Mouse (Mus musculus): ENCODE measurements around the gene Fcrl1. TPM values are rescaled to one million over a fixed set of nuclear protein-coding genes. Genes with fewer than 3 reads are reported as not detected.
"Not testable (repeated sequence)": the region's sequence is repeated elsewhere in the genome, so short reads cannot be mapped to it uniquely, and the experiment has no call there.

The Fcrl1 gene
- polyA plus RNA-seq (2014; fragmentation: Nextera tagmentation; extraction: Ambion mirVana): 0.19 and 0.20 TPM in 2 replicates

GRCm38 (mm10) chr3:87376195-87377165 lies at the start of gene Fcrl1:
Fcrl1 (plus strand) TSS chr3:87376387.
- no peaks in the 10 kb centered on the region for H3K9me3 ChIP-seq (ENCODE audit: control insufficient read depth, low read length)
- H3K27ac ChIP-seq (replicated peaks in 1 of 2; ENCODE audit: control insufficient read depth in 1 of 2, insufficient read depth in 1 of 2, low read depth in 2 of 2, low read length in 2 of 2): no peak within 1 kb of the TSS
- H3K4me3 ChIP-seq (ENCODE audit: control insufficient read depth in 1 of 2, insufficient read depth in 1 of 2, low read depth in 1 of 2, low read length in 2 of 2): no peak within 1 kb of the TSS
- ATAC-seq (ENCODE audit: insufficient number of reproducible peaks, insufficient read depth, low FRiP score, low read depth): no peak
- no peak within 1 kb of the TSS for H3K4me2 ChIP-seq (ENCODE audit: low read length)
- no peak within 1 kb of the TSS for H3K9ac ChIP-seq (ENCODE audit: low read length)
- WGBS: 82% methylated on average over 18 of the region's 18 CpGs
- no peaks in the 10 kb centered on the region for H3K27me3 ChIP-seq (ENCODE audit: control insufficient read depth, insufficient read depth, low read length)
- no peaks in the 10 kb centered on the region for H3K36me3 ChIP-seq (ENCODE audit: control insufficient read depth, insufficient read depth, low read length)
- H3K4me1 ChIP-seq (ENCODE audit: control insufficient read depth in 2 of 2, insufficient read depth in 2 of 2, low read length in 2 of 2): peaks cover 0 to 4% of the 10 kb centered on the region in 2 experiments; a peak in 2 of 4 replicates

DNA sequence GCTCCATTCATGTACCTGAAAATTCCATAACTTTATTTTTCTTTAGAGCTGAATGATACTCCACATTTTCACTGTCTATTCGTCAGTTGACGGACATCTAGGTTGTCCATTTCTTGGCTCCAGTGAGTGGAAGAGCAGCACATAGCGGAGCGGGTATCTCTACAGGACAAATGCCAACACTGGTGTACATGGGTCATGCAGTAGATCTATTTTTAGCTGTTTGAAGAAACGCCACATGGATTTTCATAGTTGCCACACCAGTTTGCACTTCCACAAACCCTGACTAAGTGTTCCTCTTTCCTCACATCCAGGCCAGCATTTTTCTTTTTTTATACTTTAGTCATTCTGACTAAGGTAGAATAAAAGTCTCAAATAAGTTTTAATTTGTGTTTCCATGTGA lies 38.3 kb upstream of the Fcrl1 start:
- no peak overlapping the region for H3K4me2 ChIP-seq (ENCODE audit: low read length)
- ATAC-seq (ENCODE audit: insufficient number of reproducible peaks, insufficient read depth, low FRiP score, low read depth): no peak
- 44% methylated on average over 5 of the region's 5 CpGs for WGBS

DNA sequence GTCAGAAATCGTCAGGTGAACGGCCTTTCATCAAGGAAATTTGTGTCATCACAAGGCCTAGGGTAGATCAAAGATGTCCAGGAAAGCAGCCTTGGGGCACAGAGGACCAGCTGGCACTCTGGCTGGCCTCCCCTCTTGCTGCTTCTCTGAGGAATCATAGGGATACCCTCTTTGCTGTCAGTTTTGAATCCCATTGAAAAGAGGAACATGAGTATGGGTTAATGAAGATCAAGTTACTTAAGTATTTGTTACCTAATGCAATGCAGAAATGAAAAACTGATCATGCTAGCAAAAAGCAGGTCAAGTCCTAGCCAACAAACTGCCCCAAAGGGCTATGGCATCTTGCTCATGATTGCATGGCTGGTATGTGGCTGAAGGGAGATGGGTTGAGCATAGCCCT lies 25.2 kb upstream of the Fcrl1 start:
- not testable (repeated sequence) for H3K4me2 ChIP-seq (ENCODE audit: low read length); H3K27ac ChIP-seq (replicated peaks in 1 of 2; ENCODE audit: control insufficient read depth in 1 of 2, insufficient read depth in 1 of 2, low read depth in 2 of 2, low read length in 2 of 2); H3K4me3 ChIP-seq (ENCODE audit: control insufficient read depth in 1 of 2, insufficient read depth in 1 of 2, low read depth in 1 of 2, low read length in 2 of 2); ATAC-seq (ENCODE audit: insufficient number of reproducible peaks, insufficient read depth, low FRiP score, low read depth); H3K36me3 ChIP-seq (ENCODE audit: control insufficient read depth, insufficient read depth, low read length); H3K9me3 ChIP-seq (ENCODE audit: control insufficient read depth, low read length); H3K9ac ChIP-seq (ENCODE audit: low read length); H3K4me1 ChIP-seq (ENCODE audit: control insufficient read depth in 2 of 2, insufficient read depth in 2 of 2, low read length in 2 of 2); H3K27me3 ChIP-seq (ENCODE audit: control insufficient read depth, insufficient read depth, low read length)
- WGBS: 75% methylated on average over 2 of the region's 2 CpGs

More for the DNA sequence above, 38.3 kb upstream of the Fcrl1 start:
- Histone ChIP-seq H3K27me3 (ENCODE audit: control insufficient read depth, insufficient read depth, low read length) (no peaks in the 10 kb centered on the region), H3K9me3 (ENCODE audit: control insufficient read depth, low read length) (no peaks in the 10 kb centered on the region), H3K27ac (replicated peaks in 1 of 2; ENCODE audit: control insufficient read depth in 1 of 2, insufficient read depth in 1 of 2, low read depth in 2 of 2, low read length in 2 of 2) (no peak overlapping the region), H3K4me3 (ENCODE audit: control insufficient read depth in 1 of 2, insufficient read depth in 1 of 2, low read depth in 1 of 2, low read length in 2 of 2) (no peak overlapping the region), H3K36me3 (ENCODE audit: control insufficient read depth, insufficient read depth, low read length) (no peaks in the 10 kb centered on the region), H3K9ac (ENCODE audit: low read length) (no peak overlapping the region), H3K4me1 (ENCODE audit: control insufficient read depth in 2 of 2, insufficient read depth in 2 of 2, low read length in 2 of 2) (no peaks in the 10 kb centered on the region)

- no peak for ATAC-seq (ENCODE audit: insufficient number of reproducible peaks, insufficient read depth, low FRiP score, low read depth)
Measured at GRCm38 (mm10) chr3:87357581-87357980, 18.6 kb upstream of the Fcrl1 start, which contains the start of gene Cd5l. Cd5l (plus strand) TSS chr3:87357881.

GRCm38 (mm10) chr3:87359215-87359614 lies 17.0 kb upstream of the Fcrl1 start:
- no peaks in the 10 kb centered on the region for H3K27me3 ChIP-seq (ENCODE audit: control insufficient read depth, insufficient read depth, low read length)
- no peak overlapping the region for H3K9ac ChIP-seq (ENCODE audit: low read length)
- no peak overlapping the region for H3K4me3 ChIP-seq (ENCODE audit: control insufficient read depth in 1 of 2, insufficient read depth in 1 of 2, low read depth in 1 of 2, low read length in 2 of 2)
- no peak overlapping the region for H3K4me2 ChIP-seq (ENCODE audit: low read length)
- H3K4me1 ChIP-seq (ENCODE audit: control insufficient read depth in 2 of 2, insufficient read depth in 2 of 2, low read length in 2 of 2): no peaks in the 10 kb centered on the region
- ATAC-seq (ENCODE audit: insufficient number of reproducible peaks, insufficient read depth, low FRiP score, low read depth): no peak
- no peak overlapping the region for H3K27ac ChIP-seq (replicated peaks in 1 of 2; ENCODE audit: control insufficient read depth in 1 of 2, insufficient read depth in 1 of 2, low read depth in 2 of 2, low read length in 2 of 2)
- no peaks in the 10 kb centered on the region for H3K36me3 ChIP-seq (ENCODE audit: control insufficient read depth, insufficient read depth, low read length)
- H3K9me3 ChIP-seq (ENCODE audit: control insufficient read depth, low read length): no peaks in the 10 kb centered on the region

More at GRCm38 (mm10) chr3:87357581-87357980, 18.6 kb upstream of the Fcrl1 start, which contains the start of gene Cd5l:
- Histone ChIP-seq H3K27ac (replicated peaks in 1 of 2; ENCODE audit: control insufficient read depth in 1 of 2, insufficient read depth in 1 of 2, low read depth in 2 of 2, low read length in 2 of 2) (no peak within 1 kb of the TSS), H3K27me3 (ENCODE audit: control insufficient read depth, insufficient read depth, low read length) (no peaks in the 10 kb centered on the region), H3K4me3 (ENCODE audit: control insufficient read depth in 1 of 2, insufficient read depth in 1 of 2, low read depth in 1 of 2, low read length in 2 of 2) (no peak within 1 kb of the TSS), H3K9ac (ENCODE audit: low read length) (no peak within 1 kb of the TSS), H3K36me3 (ENCODE audit: control insufficient read depth, insufficient read depth, low read length) (no peaks in the 10 kb centered on the region), H3K4me2 (ENCODE audit: low read length) (no peak within 1 kb of the TSS), H3K4me1 (ENCODE audit: control insufficient read depth in 2 of 2, insufficient read depth in 2 of 2, low read length in 2 of 2) (no peaks in the 10 kb centered on the region), H3K9me3 (ENCODE audit: control insufficient read depth, low read length) (no peaks in the 10 kb centered on the region)

GRCm38 (mm10) chr3:87360466-87360865 lies 15.7 kb upstream of the Fcrl1 start:
- H3K27me3 ChIP-seq (ENCODE audit: control insufficient read depth, insufficient read depth, low read length): no peaks in the 10 kb centered on the region
- no peak overlapping the region for H3K27ac ChIP-seq (replicated peaks in 1 of 2; ENCODE audit: control insufficient read depth in 1 of 2, insufficient read depth in 1 of 2, low read depth in 2 of 2, low read length in 2 of 2)
- H3K9me3 ChIP-seq (ENCODE audit: control insufficient read depth, low read length): no peaks in the 10 kb centered on the region
- H3K4me2 ChIP-seq (ENCODE audit: low read length): no peak overlapping the region
- H3K4me1 ChIP-seq (ENCODE audit: control insufficient read depth in 2 of 2, insufficient read depth in 2 of 2, low read length in 2 of 2): no peaks in the 10 kb centered on the region
- H3K4me3 ChIP-seq (ENCODE audit: control insufficient read depth in 1 of 2, insufficient read depth in 1 of 2, low read depth in 1 of 2, low read length in 2 of 2): no peak overlapping the region
- WGBS: 82% methylated on average over 6 of the region's 6 CpGs
- H3K36me3 ChIP-seq (ENCODE audit: control insufficient read depth, insufficient read depth, low read length): no peaks in the 10 kb centered on the region
- no peak for ATAC-seq (ENCODE audit: insufficient number of reproducible peaks, insufficient read depth, low FRiP score, low read depth)
- no peak overlapping the region for H3K9ac ChIP-seq (ENCODE audit: low read length)

GRCm38 (mm10) chr3:87365691-87366090 lies 10.5 kb upstream of the Fcrl1 start:
- Histone ChIP-seq H3K4me2 (ENCODE audit: low read length) (no peak overlapping the region), H3K36me3 (ENCODE audit: control insufficient read depth, insufficient read depth, low read length) (no peaks in the 10 kb centered on the region), H3K9me3 (ENCODE audit: control insufficient read depth, low read length) (no peaks in the 10 kb centered on the region), H3K27me3 (ENCODE audit: control insufficient read depth, insufficient read depth, low read length) (no peaks in the 10 kb centered on the region), H3K4me1 (ENCODE audit: control insufficient read depth in 2 of 2, insufficient read depth in 2 of 2, low read length in 2 of 2) (no peaks in the 10 kb centered on the region), H3K9ac (ENCODE audit: low read length) (no peak overlapping the region), H3K27ac (replicated peaks in 1 of 2; ENCODE audit: control insufficient read depth in 1 of 2, insufficient read depth in 1 of 2, low read depth in 2 of 2, low read length in 2 of 2) (no peak overlapping the region), H3K4me3 (ENCODE audit: control insufficient read depth in 1 of 2, insufficient read depth in 1 of 2, low read depth in 1 of 2, low read length in 2 of 2) (no peak overlapping the region)
- 89% methylated on average over 14 of the region's 14 CpGs for WGBS
- no peak for ATAC-seq (ENCODE audit: insufficient number of reproducible peaks, insufficient read depth, low FRiP score, low read depth)

All from heart, embryonic 14.5 days (tissue).